Comparison of ENCODE assay signal across 22 mouse cellular contexts in the genomic region with DNA sequence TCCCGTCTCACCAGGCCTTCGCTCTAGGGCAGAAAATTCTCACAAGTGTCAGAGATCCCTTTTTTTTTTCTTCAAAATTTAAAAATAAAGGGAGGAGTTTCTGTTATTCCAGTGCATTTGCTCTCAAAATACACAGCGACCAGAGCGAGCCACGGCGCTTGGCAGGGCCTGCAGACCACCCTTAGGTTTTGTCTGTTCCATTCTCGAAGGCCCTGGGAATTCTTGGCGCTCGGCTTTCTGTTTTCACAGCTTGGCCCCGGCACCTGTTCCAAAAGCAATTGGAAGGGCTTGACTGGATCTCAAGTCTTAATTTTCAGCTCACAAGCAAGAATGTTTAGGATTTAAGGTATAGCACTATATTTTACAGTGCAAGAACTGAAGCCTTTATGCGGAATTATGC. TPM values are rescaled to one million over a fixed set of nuclear protein-coding genes. Genes with fewer than 3 reads are reported as not detected.
DNase-seq lines count a peak whose midpoint lies in the region; ATAC-seq and TF ChIP-seq lines count a peak whose summit lies in the region.
"Had no signal": no experiment of that assay in that cellular context is flagged by ENCODE, and none has a peak within 500 bp of the region (broad histone marks: within the 10 kb centered on the region; RNA-seq: fewer than 3 reads in every experiment).

No protein-coding gene starts in this region.

- no peaks in the 10 kb centered on the region for H3K36me3 ChIP-seq in forebrain, embryonic 15.5 days
- no peaks in the 10 kb centered on the region for H3K36me3 ChIP-seq in forebrain, embryonic 13.5 days (ENCODE audit: poor library complexity, severe bottlenecking)
- H3K36me3 ChIP-seq: embryonic facial prominence, embryonic 15.5 days; heart, embryonic 12.5 days; hindbrain, embryonic 15.5 days had no signal

- H3K4me1 ChIP-seq in forebrain, embryonic 15.5 days = peaks cover 13% of the 10 kb centered on the region
- H3K4me1 ChIP-seq in forebrain, embryonic 13.5 days = peaks cover 20% of the 10 kb centered on the region
- H3K4me1 ChIP-seq: embryonic facial prominence, embryonic 15.5 days; heart, embryonic 12.5 days; hindbrain, embryonic 15.5 days had no signal

- no peaks in the 10 kb centered on the region for H3K9me3 ChIP-seq in forebrain, embryonic 15.5 days
- H3K9me3 ChIP-seq in forebrain, embryonic 13.5 days (replicated peaks) = no peaks in the 10 kb centered on the region
- H3K9me3 ChIP-seq: embryonic facial prominence, embryonic 15.5 days; heart, embryonic 12.5 days; hindbrain, embryonic 15.5 days had no signal

- peak; percentile 52 to 69 for DNase-seq in cerebellum, postnatal 25 days
- no peak for DNase-seq in cerebellum, adult 11-12 months
- peak; percentile 72 for DNase-seq in left cerebral cortex, postnatal 4 days
- no peak for DNase-seq in left cerebral cortex, postnatal 25 days (ENCODE audit: low spot score in 2 of 2)
- DNase-seq in brain, embryonic 14.5 days (ENCODE audit: low read depth) = peak; percentile 81
- DNase-seq: adrenal gland, postnatal 14 days; cerebellum, adult 8-10 months; gastrocnemius, adult 2 months; gastrocnemius, postnatal 25 days; kidney, adult 8-10 months had no signal

- intact Hi-C loops in left cerebral cortex, postnatal 4 days (cut with DNase I) = no loop called here
- intact Hi-C loops in left cerebral cortex, postnatal 25 days (cut with DNase I) = no loop called here

- no peak overlapping the region for H3K4me2 ChIP-seq in forebrain, embryonic 15.5 days (replicated peaks)
- no peak overlapping the region for H3K4me2 ChIP-seq in forebrain, embryonic 13.5 days
- H3K4me2 ChIP-seq: embryonic facial prominence, embryonic 15.5 days; heart, embryonic 12.5 days; hindbrain, embryonic 15.5 days had no signal

- 38% methylated on average over 11 of the region's 11 CpGs for WGBS in forebrain, embryonic 15.5 days
- WGBS in forebrain, embryonic 13.5 days = 65% methylated on average over 11 of the region's 11 CpGs

- H3K27me3 ChIP-seq in forebrain, embryonic 15.5 days = no peaks in the 10 kb centered on the region
- H3K27me3 ChIP-seq in forebrain, embryonic 13.5 days = no peaks in the 10 kb centered on the region
- H3K27me3 ChIP-seq: CH12.LX; embryonic facial prominence, embryonic 15.5 days; heart, embryonic 12.5 days; hindbrain, embryonic 15.5 days had no signal

- ATAC-seq in forebrain, embryonic 15.5 days (replicated peaks) = 0 out of 2 replicates have a peak, but pooled peaks have one; percentile 61
- no peak for ATAC-seq in forebrain, embryonic 13.5 days
- ATAC-seq: activated CD4-positive, CD25-positive, alpha-beta regulatory T cell, adult 4 months; inflammation-experienced regulatory T-cells, adult 6 months; intestine, postnatal 0 days; Patski had no signal

- no peak overlapping the region for H3K4me3 ChIP-seq in forebrain, embryonic 15.5 days
- no peak overlapping the region for H3K4me3 ChIP-seq in forebrain, embryonic 13.5 days
- H3K4me3 ChIP-seq: embryonic facial prominence, embryonic 15.5 days; erythroblast, embryonic 14.5 days; gastrocnemius, adult 2 months; heart, embryonic 12.5 days; hindbrain, embryonic 15.5 days had no signal

- TF ChIP-seq POLR2A in brain, embryonic 14.5 days (IDR thresholded peaks at IDR 0.05; ENCODE audit: borderline replicate concordance, extremely low read depth, insufficient read depth, insufficient read length, poor library complexity, severe bottlenecking) = no peak

- no peak for TF ChIP-seq CTCF in brain, embryonic 14.5 days (IDR thresholded peaks at IDR 0.05; ENCODE audit: borderline replicate concordance, extremely low read depth, insufficient read depth, insufficient read length)

- no peak overlapping the region for H3K9ac ChIP-seq in forebrain, embryonic 15.5 days (replicated peaks)
- H3K9ac ChIP-seq in forebrain, embryonic 13.5 days = no peak overlapping the region
- H3K9ac ChIP-seq: embryonic facial prominence, embryonic 15.5 days; heart, embryonic 12.5 days; hindbrain, embryonic 15.5 days had no signal

- no peak overlapping the region for H3K27ac ChIP-seq in forebrain, embryonic 15.5 days (replicated peaks)
- H3K27ac ChIP-seq in forebrain, embryonic 13.5 days = no peak overlapping the region
- H3K27ac ChIP-seq: embryonic facial prominence, embryonic 15.5 days; gastrocnemius, adult 2 months; hindbrain, embryonic 15.5 days had no signal

RNA-seq across cellular contexts. Expression of a gene that starts 39.8 kb away (rescaled TPM):
- polyA plus RNA-seq in forebrain, embryonic 15.5 days (2015; fragmentation: Nextera tagmentation; extraction: Ambion mirVana) = 5.5 and 5.8 TPM in 2 replicates
- polyA plus RNA-seq in forebrain, embryonic 13.5 days (2015; fragmentation: Nextera tagmentation; extraction: Ambion mirVana) = 5.5 and 6.1 TPM in 2 replicates
- total RNA-seq in left cerebral cortex, postnatal 4 days (2021) = 10 to 100 TPM; 11.5 to 14.3 TPM
- total RNA-seq in left cerebral cortex, postnatal 25 days (2021) = 10 to 100 TPM; 15.1 to 17.9 TPM
- polyA plus RNA-seq in brain, embryonic 14.5 days (2012; rRNA removed) = 2.5 and 2.9 TPM in 2 replicates
- total RNA-seq: granulocyte monocyte progenitor cell, adult 5-6 weeks had no signal
- polyA plus RNA-seq: activated CD4-positive, CD25-positive, alpha-beta regulatory T cell, adult 4 months; erythroblast, embryonic 14.5 days; inflammation-experienced regulatory T-cells, adult 6 months; Patski had no signal

Comparison
In these comparisons a context has a peak if more than half of its experiments do, and no peak if none do; other contexts are left out.
1. DNase-seq: peak in cerebellum, postnatal 25 days (2 of 2), left cerebral cortex, postnatal 4 days (single experiment) and brain, embryonic 14.5 days (single experiment); none in cerebellum, adult 11-12 months (single experiment) and left cerebral cortex, postnatal 25 days (0 of 2).